Mouse (Mus musculus) liver, postnatal 0 days (tissue): ENCODE results near the gene Slc48a1.

Experiments used
- CTCF ChIP-seq: sonication (generic); IDR thresholded peaks from 2 replicates; pipeline ENCODE4 v1.5.1; 2016; ENCODE audit warnings: antibody characterized with exemption, low read depth
- EP300 ChIP-seq: IDR thresholded peaks from 2 replicates; pipeline ENCODE4 v1.6.1; 2016; ENCODE audit warnings: antibody characterized with exemption, low read depth, mild to moderate bottlenecking

DNA sequence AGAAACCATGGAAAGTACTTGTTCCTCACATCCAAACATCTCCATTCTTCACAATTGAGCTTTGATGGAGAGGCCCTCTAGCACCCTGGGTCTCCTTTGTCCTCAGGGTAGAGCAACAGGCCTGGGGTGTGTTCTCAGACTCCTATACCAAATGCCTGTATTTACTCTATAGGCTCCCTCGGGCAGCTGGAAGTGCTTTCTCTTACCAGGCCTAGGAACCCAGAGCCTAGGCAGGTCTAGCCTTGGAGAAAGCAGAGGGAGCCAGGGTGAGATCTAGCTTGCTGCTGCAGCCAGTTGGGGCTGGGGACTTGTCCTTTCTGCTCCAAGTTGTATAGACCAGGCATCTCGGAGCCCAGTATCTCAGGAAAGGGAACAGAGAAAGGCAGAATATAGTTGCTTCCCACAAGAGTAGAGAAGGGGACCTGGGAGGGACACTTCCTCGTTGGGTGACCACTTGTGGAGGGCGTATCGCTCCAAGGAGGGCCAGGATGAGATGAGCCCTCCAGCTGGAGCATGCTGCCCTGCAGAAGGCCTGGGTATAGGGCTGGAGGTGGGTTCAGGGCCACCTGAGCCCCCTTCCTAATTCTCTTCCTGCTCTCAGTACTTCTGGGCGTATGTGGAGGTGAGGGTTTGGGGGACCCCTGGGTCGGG lies 9.0 kb downstream of the Slc48a1 start:
- TF ChIP-seq EP300 = no peak
- no peak for TF ChIP-seq CTCF
